16 mouse cellular contexts compared by ENCODE assay signal in the genomic region with DNA sequence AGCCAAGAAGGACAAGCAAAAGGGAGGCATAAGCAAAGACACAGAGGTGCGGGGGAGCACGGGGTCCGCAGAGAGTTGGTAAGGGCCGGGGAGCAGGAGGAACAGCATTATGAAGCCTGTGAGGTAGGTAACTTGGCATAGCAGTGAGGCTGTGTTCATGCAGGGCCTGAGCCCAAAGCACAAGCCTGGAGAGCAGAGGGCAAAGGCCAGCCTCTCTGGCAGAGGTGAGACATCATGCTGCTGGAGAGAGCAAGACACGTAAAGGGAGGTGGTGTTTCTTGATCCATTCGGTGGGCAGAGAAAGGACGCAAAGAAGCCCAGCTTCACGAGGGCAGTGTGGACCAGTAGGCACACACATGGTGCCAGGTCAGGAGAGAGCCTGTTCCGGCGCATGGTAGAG. TPM values are rescaled to one million over a fixed set of nuclear protein-coding genes. Genes with fewer than 3 reads are reported as not detected.
"Had no signal": no experiment of that assay in that cellular context is flagged by ENCODE, and none has a peak within 500 bp of the region (broad histone marks: within the 10 kb centered on the region; RNA-seq: fewer than 3 reads in every experiment).

No protein-coding gene starts in this region.

- H3K27me3 ChIP-seq: midbrain, embryonic 15.5 days had no signal

- H3K4me3 ChIP-seq: limb, embryonic 15.5 days; liver, embryonic 12.5 days; midbrain, embryonic 15.5 days; neural tube, embryonic 13.5 days had no signal

- H3K9ac ChIP-seq: limb, embryonic 15.5 days; liver, embryonic 12.5 days; lung, embryonic 14.5 days; midbrain, embryonic 15.5 days; neural tube, embryonic 13.5 days had no signal

- H3K9me3 ChIP-seq: limb, embryonic 15.5 days; liver, embryonic 12.5 days; midbrain, embryonic 15.5 days; neural tube, embryonic 13.5 days had no signal

- H3K27ac ChIP-seq: limb, embryonic 15.5 days; liver, embryonic 12.5 days; midbrain, embryonic 15.5 days; neural tube, embryonic 13.5 days had no signal

- H3K4me1 ChIP-seq: limb, embryonic 15.5 days; liver, embryonic 12.5 days; midbrain, embryonic 15.5 days had no signal

- ATAC-seq: intestine, embryonic 16.5 days; liver, embryonic 12.5 days; midbrain, embryonic 15.5 days had no signal

- H3K36me3 ChIP-seq: limb, embryonic 15.5 days; liver, embryonic 12.5 days; midbrain, embryonic 15.5 days; neural tube, embryonic 13.5 days had no signal

- DNase-seq: lung, postnatal 10 days; lung, postnatal 4 days; right cerebral cortex, postnatal 25 days; thymus, postnatal 4 days had no signal

- H3K4me2 ChIP-seq: limb, embryonic 15.5 days; liver, embryonic 12.5 days; lung, embryonic 14.5 days; midbrain, embryonic 11.5 days; midbrain, embryonic 15.5 days; neural tube, embryonic 13.5 days had no signal

RNA-seq across cellular contexts. Expression of a gene that starts 44.8 kb away (rescaled TPM):
- total RNA-seq: megakaryocyte, adult 5-6 weeks had no signal
- polyA plus RNA-seq: intestine, embryonic 16.5 days; limb, embryonic 11.5 days; limb, embryonic 15.5 days; liver, embryonic 12.5 days; liver, embryonic 16.5 days; small intestine, adult 2 months; stomach, embryonic 16.5 days had no signal
